Mouse (Mus musculus) megakaryocyte, embryonic 14.5 days (primary cell): Measurements from ENCODE around the gene Tsc2. TPM values are rescaled to one million over a fixed set of nuclear protein-coding genes. Genes with fewer than 3 reads are reported as not detected.
A peak's percentile ranks its signal among the peaks of the same experiment; 100 is the strongest.

Experiments
- H3K27me3 ChIP-seq: replicated peaks from 2 replicates; pipeline ENCODE3; 2012; ENCODE audit warnings: inconsistent platforms
- H3K36me3 ChIP-seq: replicated peaks from 2 replicates; pipeline ENCODE3; 2012; ENCODE audit warnings: low read length, inconsistent platforms, mixed read lengths
- H3K4me1 ChIP-seq: 2 replicates; pipeline ENCODE4 v1.6.1; 2012; ENCODE audit warnings: inconsistent platforms
- H3K4me3 ChIP-seq: replicated peaks from 2 replicates; pipeline ENCODE3; 2012; ENCODE audit warnings: moderate library complexity, mild to moderate bottlenecking, inconsistent platforms
- H3K9me3 ChIP-seq: 2 replicates; pipeline ENCODE4 v1.6.1; 2012; ENCODE audit warnings: inconsistent platforms
- FLI1 ChIP-seq: IDR thresholded peaks from 2 replicates; pipeline ENCODE4 v1.6.1; 2012; ENCODE audit warnings: low read length, inconsistent platforms, mixed read lengths
- GATA1 ChIP-seq: IDR thresholded peaks from 3 replicates; pipeline ENCODE4 v1.6.1; 2012; ENCODE audit warnings: mixed read lengths, low read length, inconsistent platforms, borderline replicate concordance
- polyA plus RNA-seq: library from polyadenylated mRNA; stranded (reverse); fragments of >175 nt; gene quantifications from 2 replicates; pipeline ENCODE4 v1.2.3, GENCODE M21; 2012; ENCODE audit warnings: low replicate concordance; ENCODE audit not compliant: insufficient read depth

Tsc2 gene
- polyA plus RNA-seq, 1 experiment: 26.7 TPM

GRCm38 (mm10) chr17:24658017-24658758 is 25.8 kb upstream of the Tsc2 start, which contains the start of gene Npw:
Gene Npw (minus strand): TSS chr17:24658457.
- H3K36me3 ChIP-seq: no peaks in the 10 kb centered on the region
- no peaks in the 10 kb centered on the region for H3K9me3 ChIP-seq
- peaks cover 19% of the 10 kb centered on the region for H3K4me1 ChIP-seq
- TF ChIP-seq GATA1 (no peak), FLI1 (no peak)
- H3K4me3 ChIP-seq: peak within 1 kb of the TSS; percentile 84
- peaks cover 61% of the 10 kb centered on the region for H3K27me3 ChIP-seq

- Histone ChIP-seq H3K27me3 (peaks cover 84% of the 10 kb centered on the region), H3K9me3 (no peaks in the 10 kb centered on the region; the same call in 1 of the 2 replicates), H3K36me3 (no peaks in the 10 kb centered on the region), H3K4me3 (no peak overlapping the region), H3K4me1 (peaks cover 26% of the 10 kb centered on the region)
- no peak for TF ChIP-seq FLI1
- TF ChIP-seq GATA1: no peak
Measured at GRCm38 (mm10) chr17:24654969-24655368, 22.5 kb upstream of the Tsc2 start.

GRCm38 (mm10) chr17:24653967-24654710 is 21.7 kb upstream of the Tsc2 start:
- peaks cover 34% of the 10 kb centered on the region for H3K4me1 ChIP-seq
- TF ChIP-seq FLI1 (no peak), GATA1 (no peak)
- no peaks in the 10 kb centered on the region for H3K36me3 ChIP-seq
- peaks cover 86% of the 10 kb centered on the region for H3K27me3 ChIP-seq
- H3K9me3 ChIP-seq: no peaks in the 10 kb centered on the region; the same call in 1 of the 2 replicates
- peak overlapping the region; percentile 65 for H3K4me3 ChIP-seq

- no peak overlapping the region for H3K4me3 ChIP-seq
- no peaks in the 10 kb centered on the region for H3K36me3 ChIP-seq
- no peak for TF ChIP-seq FLI1
- no peak for TF ChIP-seq GATA1
- no peaks in the 10 kb centered on the region; the same call in 1 of the 2 replicates for H3K9me3 ChIP-seq
- peaks cover 35% of the 10 kb centered on the region for H3K4me1 ChIP-seq
- H3K27me3 ChIP-seq: peaks cover 85% of the 10 kb centered on the region
Measured at GRCm38 (mm10) chr17:24651835-24652234, 19.4 kb upstream of the Tsc2 start.

GRCm38 (mm10) chr17:24650766-24651165 is 18.3 kb upstream of the Tsc2 start:
- no peaks in the 10 kb centered on the region for H3K36me3 ChIP-seq
- peaks cover 84% of the 10 kb centered on the region for H3K27me3 ChIP-seq
- H3K4me3 ChIP-seq: no peak overlapping the region
- no peaks in the 10 kb centered on the region; the same call in 1 of the 2 replicates for H3K9me3 ChIP-seq
- no peak for TF ChIP-seq GATA1
- TF ChIP-seq FLI1: no peak
- H3K4me1 ChIP-seq: peaks cover 36% of the 10 kb centered on the region

GRCm38 (mm10) chr17:24650070-24650616 is 17.7 kb upstream of the Tsc2 start, which contains the start of gene Slc9a3r2:
Gene Slc9a3r2 (minus strand): TSS chr17:24650327.
- TF ChIP-seq GATA1: no peak
- peak within 1 kb of the TSS; percentile 90 for H3K4me3 ChIP-seq
- H3K4me1 ChIP-seq: peaks cover 42% of the 10 kb centered on the region
- H3K27me3 ChIP-seq: peaks cover 90% of the 10 kb centered on the region
- H3K9me3 ChIP-seq: no peaks in the 10 kb centered on the region; the same call in 1 of the 2 replicates
- H3K36me3 ChIP-seq: no peaks in the 10 kb centered on the region

GRCm38 (mm10) chr17:24649581-24650069 is 17.2 kb upstream of the Tsc2 start:
- Histone ChIP-seq H3K4me3 (peak overlapping the region; percentile 90), H3K27me3 (peaks cover 92% of the 10 kb centered on the region), H3K4me1 (peaks cover 47% of the 10 kb centered on the region), H3K9me3 (no peaks in the 10 kb centered on the region; the same call in 1 of the 2 replicates), H3K36me3 (no peaks in the 10 kb centered on the region)
- TF ChIP-seq FLI1 (no peak), GATA1 (no peak)

GRCm38 (mm10) chr17:24648731-24649377 is 16.4 kb upstream of the Tsc2 start:
- H3K9me3 ChIP-seq: no peaks in the 10 kb centered on the region; the same call in 1 of the 2 replicates
- peaks cover 92% of the 10 kb centered on the region for H3K27me3 ChIP-seq
- peaks cover 52% of the 10 kb centered on the region for H3K4me1 ChIP-seq
- TF ChIP-seq FLI1 (no peak), GATA1 (no peak)
- H3K4me3 ChIP-seq: no peak overlapping the region
- H3K36me3 ChIP-seq: no peaks in the 10 kb centered on the region

GRCm38 (mm10) chr17:24647493-24647892 is 15.1 kb upstream of the Tsc2 start:
- Histone ChIP-seq H3K36me3 (no peaks in the 10 kb centered on the region), H3K4me1 (peaks cover 51% of the 10 kb centered on the region), H3K27me3 (peaks cover 96% of the 10 kb centered on the region), H3K4me3 (no peak overlapping the region), H3K9me3 (no peaks in the 10 kb centered on the region; the same call in 1 of the 2 replicates)
- no peak for TF ChIP-seq FLI1
- no peak for TF ChIP-seq GATA1
